In the genomic region with DNA sequence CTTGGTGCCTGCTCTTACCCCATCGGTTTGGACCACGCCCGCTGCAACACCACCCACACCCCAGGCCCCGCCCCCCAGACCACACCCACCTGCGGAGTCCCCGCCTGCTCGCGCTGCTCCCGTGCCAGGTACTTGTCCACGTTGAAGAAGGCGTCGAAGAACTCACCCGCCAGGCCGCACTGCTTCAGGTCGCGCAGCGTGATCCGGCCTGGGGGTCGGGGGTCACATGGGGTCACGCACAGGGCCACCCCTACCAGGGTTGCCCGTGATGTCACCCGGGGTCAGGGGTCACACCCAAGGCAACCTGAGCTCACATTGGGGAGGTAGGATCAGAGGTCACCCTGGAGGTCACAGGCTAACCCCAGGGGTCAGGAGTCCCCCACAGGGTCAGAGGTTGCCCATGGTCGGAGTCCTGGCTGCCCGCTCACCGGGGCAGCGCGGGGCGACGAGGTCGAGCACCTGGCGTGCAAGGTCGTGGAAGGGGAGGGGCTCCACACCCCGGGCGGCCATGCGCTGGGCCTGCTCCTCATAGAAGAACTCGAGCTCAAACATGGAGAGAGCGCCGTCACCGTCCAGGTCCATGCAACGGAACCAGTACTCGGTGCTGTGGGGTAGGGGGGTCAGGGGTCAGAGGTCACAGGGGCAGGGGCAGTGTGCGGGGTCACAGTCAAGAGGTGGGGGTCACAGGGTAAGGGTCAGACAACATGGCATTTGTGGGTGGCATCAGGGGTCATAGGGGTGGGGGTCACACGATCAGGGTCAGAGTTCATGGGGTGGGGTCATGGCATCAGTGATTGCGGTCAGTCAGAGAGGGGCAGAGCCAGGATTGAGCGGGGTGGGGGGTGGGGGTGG, we compare ENCODE assay signal across 10 mouse cellular contexts. TPM values are rescaled to one million over a fixed set of nuclear protein-coding genes. Genes with fewer than 3 reads are reported as not detected.
DNase-seq lines count a peak whose midpoint lies in the region; ATAC-seq and TF ChIP-seq lines count a peak whose summit lies in the region.
"Had no signal": no experiment of that assay in that cellular context is flagged by ENCODE, and none has a peak within 500 bp of the region (broad histone marks: within the 10 kb centered on the region; RNA-seq: fewer than 3 reads in every experiment).

No protein-coding gene starts in this region.

- peaks cover 38% of the 10 kb centered on the region for H3K36me3 ChIP-seq in heart, embryonic 10.5 days
- peaks cover 26% of the 10 kb centered on the region for H3K36me3 ChIP-seq in kidney, postnatal 0 days (ENCODE audit: insufficient read depth, low read length)
- peaks cover 38% of the 10 kb centered on the region for H3K36me3 ChIP-seq in liver, embryonic 12.5 days

- DNase-seq in heart, adult 18-20 months = peak; percentile 6 to 8
- no peak for DNase-seq in heart, embryonic 10.5 days (ENCODE audit: low spot score)
- DNase-seq in 416B (ENCODE audit: low read depth) = peak; percentile 17
- peak; percentile 47 for DNase-seq in adrenal gland, postnatal 14 days
- peak; percentile 52 to 61 for DNase-seq in frontal cortex, postnatal 10 days (ENCODE audit: low spot score in 2 of 2)
- DNase-seq in kidney, postnatal 0 days (ENCODE audit: low spot score) = no peak
- DNase-seq in thymus, postnatal 10 days (ENCODE audit: low spot score in 2 of 2) = peak; percentile 3 to 8

- H3K9ac ChIP-seq in kidney, postnatal 0 days (ENCODE audit: low read depth, low read length) = no peak overlapping the region
- no peak overlapping the region for H3K9ac ChIP-seq in liver, embryonic 12.5 days

- H3K9me3 ChIP-seq in heart, embryonic 10.5 days = peaks cover 34% of the 10 kb centered on the region
- H3K9me3 ChIP-seq in kidney, postnatal 0 days (replicated peaks; ENCODE audit: low read length) = peaks cover 12% of the 10 kb centered on the region; the same call in 1 of the 2 replicates
- peaks cover 33% of the 10 kb centered on the region for H3K9me3 ChIP-seq in liver, embryonic 12.5 days (replicated peaks)

- H3K4me2 ChIP-seq in kidney, postnatal 0 days (ENCODE audit: low read length) = no peak overlapping the region
- H3K4me2 ChIP-seq in liver, embryonic 12.5 days = no peak overlapping the region

- no peak overlapping the region for H3K4me3 ChIP-seq in heart, embryonic 10.5 days
- no peak overlapping the region for H3K4me3 ChIP-seq in kidney, postnatal 0 days (replicated peaks; ENCODE audit: low read depth, low read length)
- H3K4me3 ChIP-seq in liver, embryonic 12.5 days = no peak overlapping the region

- no peaks in the 10 kb centered on the region for H3K27me3 ChIP-seq in heart, embryonic 10.5 days (ENCODE audit: insufficient read depth, poor library complexity, severe bottlenecking)
- H3K27me3 ChIP-seq in kidney, postnatal 0 days (ENCODE audit: insufficient read depth, low read length) = no peaks in the 10 kb centered on the region
- no peaks in the 10 kb centered on the region for H3K27me3 ChIP-seq in liver, embryonic 12.5 days (replicated peaks)
- H3K27me3 ChIP-seq: Patski had no signal

- WGBS in heart, embryonic 10.5 days = 97% methylated on average over 45 of the region's 45 CpGs
- WGBS in kidney, postnatal 0 days = 98% methylated on average over 45 of the region's 45 CpGs
- WGBS in liver, embryonic 12.5 days (ENCODE audit: insufficient replicate concordance) = 94% methylated on average over 45 of the region's 45 CpGs

- no peak overlapping the region for H3K27ac ChIP-seq in heart, embryonic 10.5 days
- H3K27ac ChIP-seq in kidney, postnatal 0 days = no peak overlapping the region
- no peak overlapping the region for H3K27ac ChIP-seq in liver, embryonic 12.5 days

- no peak for TF ChIP-seq CTCF in kidney, postnatal 0 days (IDR thresholded peaks at IDR 0.05; ENCODE audit: low read depth)

- ATAC-seq in kidney, postnatal 0 days (replicated peaks; ENCODE audit: low FRiP score, low read depth) = peak; percentile 52
- ATAC-seq in liver, embryonic 12.5 days = peak; percentile 41; the same call in 1 of the 2 replicates
- ATAC-seq: Patski had no signal

- no peaks in the 10 kb centered on the region for H3K4me1 ChIP-seq in heart, embryonic 10.5 days
- no peaks in the 10 kb centered on the region for H3K4me1 ChIP-seq in kidney, postnatal 0 days (replicated peaks; ENCODE audit: insufficient read depth, low read length)
- 0 out of 2 replicates have a peak, but pooled peaks cover 4% of the 10 kb centered on the region for H3K4me1 ChIP-seq in liver, embryonic 12.5 days

RNA-seq across cellular contexts. Expression of a gene that starts 34.8 kb away (rescaled TPM):
- total RNA-seq in heart, adult 18-20 months (2021) = 10 to 100 TPM; 93.9 to 96.1 TPM
- polyA plus RNA-seq in heart, embryonic 10.5 days (2016; fragmentation: Nextera tagmentation; extraction: Ambion mirVana) = 125 TPM in 2 replicates
- 89.6 and 104 TPM in 2 replicates for total RNA-seq in adrenal gland, postnatal 14 days (2021)
- 131 and 136 TPM in 2 replicates for polyA plus RNA-seq in kidney, postnatal 0 days (2015; fragmentation: Nextera tagmentation; extraction: Ambion mirVana)
- 58.3 and 58.8 TPM in 2 replicates for polyA plus RNA-seq in liver, embryonic 12.5 days (2016; fragmentation: Nextera tagmentation; extraction: Ambion mirVana)

RNA-seq across cellular contexts. Expression of a gene that starts 51.7 kb away (rescaled TPM):
- total RNA-seq in heart, adult 18-20 months (2021) = not detected
- not detected in 2 replicates for polyA plus RNA-seq in heart, embryonic 10.5 days (2016; fragmentation: Nextera tagmentation; extraction: Ambion mirVana)
- not detected in 2 replicates for total RNA-seq in adrenal gland, postnatal 14 days (2021)
- not detected in 2 replicates for polyA plus RNA-seq in kidney, postnatal 0 days (2015; fragmentation: Nextera tagmentation; extraction: Ambion mirVana)
- not detected in 2 replicates for polyA plus RNA-seq in liver, embryonic 12.5 days (2016; fragmentation: Nextera tagmentation; extraction: Ambion mirVana)
- polyA plus RNA-seq: heart, embryonic 16.5 days; Patski had no signal

Comparison
In these comparisons a context has a peak if more than half of its experiments do, and no peak if none do; other contexts are left out.
1. DNase-seq: peak in heart, adult 18-20 months (2 of 2), 416B (single experiment), adrenal gland, postnatal 14 days (single experiment), frontal cortex, postnatal 10 days (2 of 2) and thymus, postnatal 10 days (2 of 2); none in heart, embryonic 10.5 days (single experiment) and kidney, postnatal 0 days (single experiment).